Mouse (Mus musculus) Muller cell, postnatal 12 days (primary cell): ENCODE results near the gene Olfr616.
"Not testable (repeated sequence)": the region's sequence is repeated elsewhere in the genome, so short reads cannot be mapped to it uniquely, and the experiment has no call there.

Source experiments
- DNase-seq: peaks from one replicate; pipeline ENCODE4 v3.0.0-alpha.2; 2015; ENCODE audit errors: inconsistent ontology term

The Olfr616 gene

GRCm38 (mm10) chr7:103569043-103569442 lies at the start of gene Olfr616:
Gene Olfr616 (minus strand): TSS chr7:103569143.
- DNase-seq, result no peak

- DNase-seq, result no peak
Measured at GRCm38 (mm10) chr7:103612434-103612833, 43.5 kb upstream of the Olfr616 start, which contains the start of gene Olfr620. Gene Olfr620 (minus strand): TSS chr7:103612534.

GRCm38 (mm10) chr7:103607425-103607824 lies 38.5 kb upstream of the Olfr616 start:
- DNase-seq, result no peak

- no peak for DNase-seq
Measured at GRCm38 (mm10) chr7:103600275-103600674, 31.3 kb upstream of the Olfr616 start, which contains the start of gene Olfr619. Gene Olfr619 (plus strand): TSS chr7:103600575.

GRCm38 (mm10) chr7:103589803-103590202 lies 20.9 kb upstream of the Olfr616 start, which contains the start of gene Olfr618:
Gene Olfr618 (plus strand): TSS chr7:103590103.
- DNase-seq, result no peak

GRCm38 (mm10) chr7:103572761-103573160 lies 3.8 kb upstream of the Olfr616 start, which contains the start of gene Olfr617:
Gene Olfr617 (plus strand): TSS chr7:103573061.
- no peak for DNase-seq

- DNase-seq, result no peak
Measured at GRCm38 (mm10) chr7:103555779-103556178, 13.2 kb downstream of the Olfr616 start, which contains the start of gene Olfr615. Gene Olfr615 (plus strand): TSS chr7:103556079.

GRCm38 (mm10) chr7:103547774-103548173 lies 21.2 kb downstream of the Olfr616 start, which contains the start of gene Olfr613:
Gene Olfr613 (plus strand): TSS chr7:103548074.
- no peak for DNase-seq

- DNase-seq, result not testable (repeated sequence)
Measured at GRCm38 (mm10) chr7:103542617-103543016, 26.3 kb downstream of the Olfr616 start, which contains the start of gene Olfr612. Gene Olfr612 (minus strand): TSS chr7:103542717.

- not testable (repeated sequence) for DNase-seq
Measured at GRCm38 (mm10) chr7:103520746-103521145, 48.2 kb downstream of the Olfr616 start, which contains the start of gene Olfr611. Gene Olfr611 (minus strand): TSS chr7:103520846.
